18 mouse cellular contexts compared by ENCODE assay signal in genomic region chr16:92997636-92998035, GRCm38 (mm10).
DNase-seq lines count a peak whose midpoint lies in the region; ATAC-seq and TF ChIP-seq lines count a peak whose summit lies in the region.
"Had no signal": no experiment of that assay in that cellular context is flagged by ENCODE, and none has a peak within 500 bp of the region (broad histone marks: within the 10 kb centered on the region; RNA-seq: fewer than 3 reads in every experiment).

No protein-coding gene starts in this region.

- 0 out of 2 replicates have a peak, but pooled peaks have one; percentile 47 for TF ChIP-seq POLR2A in embryonic fibroblast, embryonic 13.5 days (IDR thresholded peaks at IDR 0.05; ENCODE audit: low read depth, low read length)
- no peak for TF ChIP-seq POLR2A in olfactory bulb, adult 2 months (IDR thresholded peaks at IDR 0.05; ENCODE audit: insufficient read depth, low read depth, low read length)
- TF ChIP-seq POLR2A in heart, adult 2 months (IDR thresholded peaks at IDR 0.05; ENCODE audit: insufficient read depth, low read depth, low read length) = no peak

- no peak overlapping the region for H3K4me2 ChIP-seq in heart, embryonic 12.5 days
- H3K4me2 ChIP-seq: forebrain, embryonic 12.5 days; hindbrain, embryonic 15.5 days; midbrain, embryonic 13.5 days; neural tube, embryonic 12.5 days had no signal

- H3K4me3 ChIP-seq in embryonic fibroblast, embryonic 13.5 days (ENCODE audit: insufficient read depth, low read length) = no peak overlapping the region
- H3K4me3 ChIP-seq in olfactory bulb, adult 2 months (ENCODE audit: insufficient read depth, low read depth, low read length) = no peak overlapping the region
- no peak overlapping the region for H3K4me3 ChIP-seq in heart, embryonic 12.5 days
- no peak overlapping the region for H3K4me3 ChIP-seq in heart, adult 2 months
- H3K4me3 ChIP-seq: forebrain, embryonic 12.5 days; hindbrain, embryonic 15.5 days; midbrain, embryonic 13.5 days; neural tube, embryonic 12.5 days had no signal

- TF ChIP-seq EP300 in heart, adult 2 months (IDR thresholded peaks at IDR 0.05; ENCODE audit: insufficient read depth, low read depth, low read length) = no peak

- intact Hi-C loops in left cerebral cortex, postnatal 10 days (cut with DNase I) = no loop called here
- intact Hi-C loops in heart, adult 2 months (cut with DNase I) = no loop called here

- DNase-seq in CD4-positive, CD25-positive, alpha-beta regulatory T cell, adult 2 months (ENCODE audit: low read depth, low spot score) = peak; percentile 29
- peak; percentile 4 for DNase-seq in left cerebral cortex, adult 11 months (ENCODE audit: low spot score)
- no peak for DNase-seq in left cerebral cortex, postnatal 10 days (ENCODE audit: extremely low spot score in 1 of 2, low spot score in 2 of 2)
- no peak for DNase-seq in heart, adult 2 months
- DNase-seq: adrenal gland, adult 2 months; cerebellum, adult 9-11 months; gastrocnemius, postnatal 36 days; kidney, adult 8-10 months; lung, postnatal 36 days had no signal

- no peaks in the 10 kb centered on the region for H3K36me3 ChIP-seq in heart, embryonic 12.5 days
- H3K36me3 ChIP-seq in heart, adult 2 months (ENCODE audit: control insufficient read depth, insufficient read depth, low read length) = no peaks in the 10 kb centered on the region
- H3K36me3 ChIP-seq: forebrain, embryonic 12.5 days; hindbrain, embryonic 15.5 days; midbrain, embryonic 13.5 days; neural tube, embryonic 12.5 days had no signal

- H3K27me3 ChIP-seq in heart, embryonic 12.5 days (replicated peaks) = peaks cover 22% of the 10 kb centered on the region
- H3K27me3 ChIP-seq in heart, adult 2 months (ENCODE audit: control insufficient read depth, insufficient read depth, low read length) = peaks cover 1% of the 10 kb centered on the region; the same call in 1 of the 2 replicates
- H3K27me3 ChIP-seq: forebrain, embryonic 12.5 days; hindbrain, embryonic 15.5 days; midbrain, embryonic 13.5 days; neural tube, embryonic 12.5 days had no signal

- TF ChIP-seq CTCF in embryonic fibroblast, embryonic 13.5 days (IDR thresholded peaks at IDR 0.05; ENCODE audit: borderline replicate concordance, insufficient read depth, low read length) = no peak
- TF ChIP-seq CTCF in olfactory bulb, adult 2 months (IDR thresholded peaks at IDR 0.05; ENCODE audit: insufficient read depth, low read depth, low read length) = no peak
- TF ChIP-seq CTCF in heart, adult 2 months (IDR thresholded peaks at IDR 0.05) = no peak

- H3K79me2 ChIP-seq in heart, adult 2 months (replicated peaks; ENCODE audit: control insufficient read depth, insufficient read depth, low read length) = no peaks in the 10 kb centered on the region

- WGBS in olfactory bulb, adult 2 months = 34% methylated on average over 6 of the region's 6 CpGs
- 63% methylated on average over 6 of the region's 6 CpGs for WGBS in heart, embryonic 12.5 days
- WGBS in heart, adult 2 months = 66% methylated on average over 6 of the region's 6 CpGs

- no peak overlapping the region for H3K9ac ChIP-seq in heart, embryonic 12.5 days
- no peak overlapping the region for H3K9ac ChIP-seq in heart, adult 2 months (ENCODE audit: low read depth, low read length)
- H3K9ac ChIP-seq: forebrain, embryonic 12.5 days; hindbrain, embryonic 15.5 days; liver, embryonic 14.5 days; midbrain, embryonic 13.5 days; neural tube, embryonic 12.5 days had no signal

- H3K27ac ChIP-seq in embryonic fibroblast, embryonic 13.5 days (ENCODE audit: insufficient read depth, low read length) = peak overlapping the region; percentile 88
- peak overlapping the region; percentile 65; the same call in 1 of the 2 replicates for H3K27ac ChIP-seq in olfactory bulb, adult 2 months (ENCODE audit: insufficient read depth, low read depth, low read length)
- no peak overlapping the region for H3K27ac ChIP-seq in heart, embryonic 12.5 days (ENCODE audit: poor library complexity, severe bottlenecking)
- no peak overlapping the region for H3K27ac ChIP-seq in heart, adult 2 months
- H3K27ac ChIP-seq: forebrain, embryonic 12.5 days; hindbrain, embryonic 15.5 days; liver, embryonic 14.5 days; midbrain, embryonic 13.5 days; neural tube, embryonic 12.5 days had no signal

- H3K4me1 ChIP-seq in embryonic fibroblast, embryonic 13.5 days (ENCODE audit: control insufficient read depth, insufficient read depth, low read length) = no peaks in the 10 kb centered on the region
- 0 out of 2 replicates have a peak, but pooled peaks cover 3% of the 10 kb centered on the region for H3K4me1 ChIP-seq in olfactory bulb, adult 2 months (ENCODE audit: control insufficient read depth, insufficient read depth, low read length)
- H3K4me1 ChIP-seq in heart, embryonic 12.5 days (replicated peaks) = no peaks in the 10 kb centered on the region
- H3K4me1 ChIP-seq in heart, adult 2 months (ENCODE audit: control insufficient read depth, insufficient read depth, low read length) = no peaks in the 10 kb centered on the region
- H3K4me1 ChIP-seq: forebrain, embryonic 12.5 days; hindbrain, embryonic 15.5 days; midbrain, embryonic 13.5 days; neural tube, embryonic 12.5 days had no signal

- no peak for ATAC-seq in CD4-positive, CD25-positive, alpha-beta regulatory T cell, adult 4 months
- ATAC-seq in heart, embryonic 12.5 days (ENCODE audit: insufficient number of reproducible peaks, low FRiP score) = no peak
- ATAC-seq: midbrain, embryonic 13.5 days had no signal

- H3K9me3 ChIP-seq in heart, embryonic 12.5 days (replicated peaks) = 0 out of 2 replicates have a peak, but pooled peaks cover 3% of the 10 kb centered on the region
- H3K9me3 ChIP-seq: forebrain, embryonic 12.5 days; hindbrain, embryonic 15.5 days; midbrain, embryonic 13.5 days; neural tube, embryonic 12.5 days had no signal

Comparison
In these comparisons a context has a peak if more than half of its experiments do, and no peak if none do; other contexts are left out.
1. DNase-seq: peak in CD4-positive, CD25-positive, alpha-beta regulatory T cell, adult 2 months (single experiment) and left cerebral cortex, adult 11 months (single experiment); none in left cerebral cortex, postnatal 10 days (0 of 2) and heart, adult 2 months (0 of 2).
2. H3K27ac ChIP-seq: peak in embryonic fibroblast, embryonic 13.5 days (single experiment) and olfactory bulb, adult 2 months (single experiment); none in heart, embryonic 12.5 days (single experiment) and heart, adult 2 months (single experiment).